In genomic region chr1:165771491-165771897, GRCm38 (mm10) we compare ENCODE assay signal across 8 mouse cellular contexts. TPM values are rescaled to one million over a fixed set of nuclear protein-coding genes. Genes with fewer than 3 reads are reported as not detected.
DNase-seq lines count a peak whose midpoint lies in the region; ATAC-seq lines count a peak whose summit lies in the region.

No protein-coding gene starts in this region.

- peaks cover 5% of the 10 kb centered on the region for H3K27me3 ChIP-seq in hindbrain, embryonic 15.5 days

- DNase-seq in WW6 (ENCODE audit: low read depth, low spot score) = peak; percentile 79
- peak; percentile 71 to 82 for DNase-seq in cerebellum, postnatal 25 days
- DNase-seq in gastrocnemius, adult 18-20 months (ENCODE audit: low spot score) = peak; percentile 74
- peak; percentile 69 to 70 for DNase-seq in left cerebral cortex, postnatal 14 days (ENCODE audit: low spot score in 2 of 2)
- DNase-seq in right cerebral cortex, postnatal 10 days (ENCODE audit: low spot score in 2 of 2) = peak; percentile 65 to 75
- peak; percentile 74 for DNase-seq in urinary bladder, postnatal 25 days (ENCODE audit: low spot score)

- H3K9me3 ChIP-seq in hindbrain, embryonic 15.5 days = no peaks in the 10 kb centered on the region

- 0 out of 2 replicates have a peak, but pooled peaks have one; percentile 52 for ATAC-seq in hindbrain, embryonic 15.5 days (ENCODE audit: low FRiP score, low read depth)
- peak; percentile 75 for ATAC-seq in megakaryocyte progenitor cell, adult 5-6 weeks (replicated peaks; ENCODE audit: poor library complexity)

- H3K4me3 ChIP-seq in hindbrain, embryonic 15.5 days = no peak overlapping the region

- 2% methylated on average over 12 of the region's 12 CpGs for WGBS in hindbrain, embryonic 15.5 days

- H3K4me1 ChIP-seq in hindbrain, embryonic 15.5 days (replicated peaks) = 0 out of 2 replicates have a peak, but pooled peaks cover 5% of the 10 kb centered on the region

- H3K4me2 ChIP-seq in hindbrain, embryonic 15.5 days = peak overlapping the region; percentile 33

- no peaks in the 10 kb centered on the region for H3K36me3 ChIP-seq in hindbrain, embryonic 15.5 days

- no peak overlapping the region for H3K27ac ChIP-seq in hindbrain, embryonic 15.5 days (replicated peaks)

- no peak overlapping the region for H3K9ac ChIP-seq in hindbrain, embryonic 15.5 days

- intact Hi-C loops in left cerebral cortex, postnatal 14 days (cut with DNase I) = loop anchor here (10.0 kb wide), 1 partner anchor 593 kb away; no protein-coding TSS in a partner anchor

RNA-seq across cellular contexts. Expression of gene Creg1, which starts 7.9 kb away (rescaled TPM):
- total RNA-seq in gastrocnemius, adult 18-20 months (2021) = 10 to 100 TPM; 54.3 to 62.4 TPM
- polyA plus RNA-seq in hindbrain, embryonic 15.5 days (2015; fragmentation: Nextera tagmentation; extraction: Ambion mirVana) = 32.7 and 34.1 TPM in 2 replicates
- 10 to 100 TPM; 25.1 to 28.5 TPM for total RNA-seq in left cerebral cortex, postnatal 14 days (2021)
- total RNA-seq in megakaryocyte progenitor cell, adult 5-6 weeks (2015) = 261 and 284 TPM in 2 replicates
- total RNA-seq in megakaryocyte progenitor cell, adult 5-6 weeks (2017) = 96.7 and 120 TPM in 2 replicates

RNA-seq across cellular contexts. Expression of gene Cd247, which starts 17.0 kb away (rescaled TPM):
- under 1 TPM; 0.23 to 0.26 TPM for total RNA-seq in gastrocnemius, adult 18-20 months (2021)
- 0.51 and 0.69 TPM in 2 replicates for polyA plus RNA-seq in hindbrain, embryonic 15.5 days (2015; fragmentation: Nextera tagmentation; extraction: Ambion mirVana)
- not detected for total RNA-seq in left cerebral cortex, postnatal 14 days (2021)
- 0.12 TPM in 1 of 2 replicates, not detected in the other for total RNA-seq in megakaryocyte progenitor cell, adult 5-6 weeks (2015)
- 0.29 and 1.2 TPM in 2 replicates for total RNA-seq in megakaryocyte progenitor cell, adult 5-6 weeks (2017)
